Mouse (Mus musculus) kidney, postnatal 25 days (tissue): ENCODE measurements around the gene Cinp.

Experiments used
- DNase-seq, 2 experiments: peaks; one replicate each; pipeline ENCODE4 v3.0.0; 2021; ENCODE audit warnings: mixed read lengths in 2 of 2

Gene Cinp

DNA sequence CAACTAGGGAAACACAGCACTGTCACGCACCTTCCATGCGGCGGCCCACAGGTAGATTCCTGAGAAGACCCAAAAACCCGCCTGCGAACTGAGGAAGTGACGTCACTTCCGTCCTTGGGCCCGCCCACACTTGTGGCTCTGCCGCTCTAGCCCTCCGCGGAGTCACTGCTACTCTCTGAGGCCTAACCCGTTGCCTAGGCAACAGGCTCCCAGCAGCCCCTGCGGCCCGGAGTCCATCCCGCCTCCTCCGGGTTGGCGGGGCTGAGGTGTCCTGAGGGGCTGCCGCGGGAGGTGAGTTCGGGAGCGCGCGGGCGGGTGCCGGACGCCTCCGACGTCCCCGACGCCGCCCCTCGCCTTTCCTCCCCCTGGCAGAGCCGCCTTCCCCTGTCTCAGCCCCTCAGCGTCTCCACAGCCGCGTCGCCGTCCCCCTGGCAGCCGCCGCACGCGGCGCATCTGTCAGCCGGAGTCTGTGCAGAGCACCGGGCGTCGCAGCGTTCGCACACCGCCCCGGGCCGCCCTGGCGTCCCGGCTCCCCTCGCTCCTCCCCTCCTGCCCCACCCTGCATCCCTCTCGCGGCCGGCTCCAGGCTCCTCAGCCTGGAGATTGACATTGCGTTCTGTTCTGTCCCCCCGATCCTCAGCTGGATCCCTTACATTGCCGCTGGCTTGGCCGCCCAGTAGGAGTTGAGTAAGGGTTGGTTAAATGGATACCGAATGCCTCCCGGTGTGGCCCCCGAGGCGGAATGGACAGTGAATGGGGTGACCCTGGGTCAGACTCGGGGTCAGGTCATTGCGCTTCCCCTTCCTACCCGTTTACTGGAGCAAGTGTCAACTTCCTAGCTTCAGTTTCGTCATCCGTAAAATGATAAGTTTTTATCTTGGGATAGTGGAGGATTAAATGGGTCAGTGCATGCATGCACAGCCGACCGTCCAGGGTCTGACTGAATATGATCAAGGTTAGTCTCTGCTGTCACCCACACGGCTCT, at the start of gene Cinp, which contains the start of gene Tecpr2:
TSS of gene Cinp (minus strand) at position 110 of the 985 bp plus-strand sequence.
TSS of gene Tecpr2 (plus strand) at position 229 of the 985 bp plus-strand sequence.
- DNase-seq = peak; percentile 98 to 99

DNA sequence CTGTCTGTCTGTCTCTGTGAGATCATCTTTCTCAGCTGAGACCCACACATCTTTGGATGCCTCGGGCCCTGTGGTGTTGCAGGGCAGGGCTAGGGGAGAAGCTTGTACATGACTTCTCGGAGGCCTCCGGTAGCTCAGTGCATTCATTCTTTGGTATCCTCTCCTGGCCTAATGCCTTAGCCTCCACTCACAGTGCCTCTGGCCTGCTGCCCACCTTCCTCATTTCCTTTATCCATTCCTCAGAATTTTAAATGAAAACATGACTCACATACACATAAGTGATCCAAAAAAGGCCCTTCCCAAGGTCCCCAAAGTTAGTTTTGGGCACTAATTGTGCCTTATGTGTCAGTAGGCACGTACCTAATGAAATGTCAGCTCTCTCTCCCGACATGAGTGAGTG, 48.6 kb upstream of the Cinp start:
- DNase-seq = no peak

- peak; percentile 88 to 90 for DNase-seq
Observed at GRCm38 (mm10) chr12:110935983-110936620, 47.2 kb upstream of the Cinp start.

DNA sequence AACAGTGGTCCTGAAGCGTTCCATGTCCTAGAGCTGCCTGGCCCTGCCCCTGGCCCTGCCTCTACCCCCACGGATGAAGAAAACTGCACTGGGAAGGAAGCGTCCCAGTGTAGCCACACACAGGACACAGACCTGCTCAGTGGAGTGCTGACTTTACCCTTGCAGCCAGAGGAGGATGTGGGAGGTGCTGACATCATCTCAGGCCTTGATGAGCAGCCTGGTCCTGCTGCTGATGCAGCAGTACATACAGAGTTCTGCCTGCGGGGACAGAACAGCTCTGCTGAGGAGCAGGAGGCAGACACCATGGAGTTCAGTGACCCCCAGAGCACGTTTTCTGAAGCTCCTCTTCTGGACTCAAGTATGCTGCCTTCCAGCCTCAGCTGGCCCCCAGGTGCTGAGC, 43.9 kb upstream of the Cinp start:
- peak in 1 of 2 experiments; percentile 34 for DNase-seq

DNA sequence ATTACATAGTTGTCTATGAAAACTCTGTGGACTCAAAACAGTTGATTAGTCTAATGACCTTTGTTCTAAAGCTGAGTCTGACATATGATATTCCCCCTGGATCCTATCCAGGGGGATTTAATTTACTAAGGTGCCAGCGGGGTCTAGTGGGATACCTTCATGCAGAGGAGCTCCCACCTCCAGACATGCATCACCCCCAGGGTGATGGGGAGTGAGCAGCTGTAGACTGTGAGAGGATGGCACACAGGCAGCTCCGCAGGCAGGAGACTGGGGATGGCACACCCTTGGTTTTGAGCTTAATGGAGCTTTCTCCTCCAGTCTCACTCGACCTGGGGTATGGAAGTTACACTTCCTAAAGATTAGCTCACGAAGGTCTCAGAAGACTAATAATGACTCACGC, 32.6 kb upstream of the Cinp start:
- no peak for DNase-seq

DNA sequence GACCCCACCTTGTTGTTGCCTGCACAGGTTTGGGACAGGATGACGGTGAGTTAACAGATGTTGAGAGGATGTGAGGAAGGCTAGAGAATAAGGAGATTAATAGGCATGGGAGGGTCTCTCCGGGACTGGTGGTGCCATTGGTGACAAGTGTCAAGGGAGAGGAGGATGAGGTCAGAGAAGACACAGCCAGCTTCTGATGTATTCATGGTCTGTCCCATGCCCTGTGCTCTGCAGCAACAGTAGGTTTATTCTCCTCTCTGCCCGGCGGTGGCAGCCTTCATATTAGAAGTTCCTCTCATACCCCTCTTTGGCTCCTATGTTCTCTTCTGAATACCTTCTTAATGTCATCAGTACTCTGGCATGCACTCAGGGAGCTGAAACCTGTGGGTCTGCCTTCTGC, 31.3 kb upstream of the Cinp start:
- DNase-seq = no peak

DNA sequence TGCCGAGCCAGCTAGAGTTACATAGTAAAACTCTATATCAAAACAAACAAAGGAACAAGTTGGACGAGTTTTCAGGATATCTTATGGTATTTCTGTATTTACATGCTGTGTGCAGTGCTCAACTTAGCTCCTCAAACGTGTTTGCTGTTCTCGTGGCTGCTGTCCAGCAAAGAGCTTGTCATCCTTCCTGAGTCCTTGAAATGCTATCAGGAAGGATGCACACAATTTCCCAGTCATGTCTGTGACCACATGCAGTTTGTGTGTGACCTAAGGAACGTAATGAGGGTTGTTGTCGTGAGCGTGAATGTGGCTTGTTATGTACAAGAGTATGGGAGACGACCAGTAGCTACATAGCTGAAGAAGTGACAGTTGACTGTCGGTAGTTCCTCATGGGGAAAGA, 26.8 kb upstream of the Cinp start:
- DNase-seq = no peak

- DNase-seq = no peak
Observed at GRCm38 (mm10) chr12:110909962-110910361, 21.0 kb upstream of the Cinp start.

GRCm38 (mm10) chr12:110907845-110908244, 18.9 kb upstream of the Cinp start:
- no peak for DNase-seq

DNA sequence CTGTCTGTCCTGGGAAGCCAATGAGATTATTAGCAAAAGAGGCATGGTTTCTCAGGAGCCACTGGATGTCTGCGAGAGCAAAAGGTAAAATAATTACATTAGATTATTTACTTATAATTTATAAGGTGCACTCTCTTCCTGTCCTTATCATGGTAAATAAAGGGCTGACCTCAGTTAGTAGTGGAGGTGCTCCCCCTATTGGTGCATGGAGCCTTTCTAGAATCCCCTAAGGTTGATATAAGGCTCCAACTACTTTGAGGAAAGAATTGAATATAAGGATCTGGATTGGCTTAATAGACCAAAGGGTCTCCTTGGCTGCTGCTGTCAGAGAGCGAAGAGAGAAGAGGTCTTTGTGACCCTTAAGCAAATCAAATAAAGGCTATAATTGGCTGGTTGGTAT, 14.6 kb upstream of the Cinp start:
- peak in 1 of 2 experiments; percentile 66 for DNase-seq

GRCm38 (mm10) chr12:110902106-110902505, 13.2 kb upstream of the Cinp start:
- no peak for DNase-seq

DNA sequence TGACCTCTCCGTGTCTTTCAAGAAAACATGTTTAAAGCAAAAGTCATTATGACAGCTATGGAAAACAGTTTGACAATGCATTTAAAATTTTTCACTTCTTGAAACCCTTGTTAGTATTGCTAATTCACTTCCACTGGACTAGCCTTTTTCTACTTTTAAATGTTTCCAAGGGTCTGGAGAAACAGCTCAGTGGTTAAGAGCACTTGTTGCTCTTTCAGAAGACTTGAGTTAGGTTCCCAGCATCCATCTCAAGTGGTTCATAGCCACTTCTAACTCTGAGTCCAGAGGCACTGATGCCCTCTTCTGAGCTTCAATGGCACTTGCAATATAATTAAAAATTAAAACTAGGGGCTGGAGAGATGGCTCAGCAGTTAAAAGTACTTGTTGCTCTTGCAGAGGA, 2.9 kb upstream of the Cinp start:
- no peak for DNase-seq

GRCm38 (mm10) chr12:110888606-110889005, 339 bp downstream of the Cinp start:
- DNase-seq = peak in 1 of 2 experiments; percentile 40

GRCm38 (mm10) chr12:110888106-110888505, 839 bp downstream of the Cinp start:
- DNase-seq = no peak

DNA sequence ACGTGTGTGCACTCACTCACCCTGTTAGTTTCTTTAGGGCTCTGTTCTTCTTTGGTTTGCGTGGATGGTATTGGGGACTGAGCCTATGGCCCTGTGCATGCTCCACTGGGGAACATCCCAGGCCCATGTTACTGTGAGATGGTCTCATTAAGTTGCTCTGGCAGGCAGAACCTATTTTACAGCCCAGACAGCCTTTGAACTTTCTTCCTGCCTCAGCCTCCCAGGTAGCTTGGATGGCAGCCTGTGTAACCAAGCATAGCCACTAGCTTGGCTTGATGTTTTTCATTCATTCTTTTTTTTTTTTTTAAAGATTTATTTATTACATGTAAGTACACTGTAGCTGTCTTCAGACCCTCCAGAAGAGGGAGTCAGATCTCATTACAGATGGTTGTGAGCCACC, 3.7 kb downstream of the Cinp start:
- peak; percentile 39 to 66 for DNase-seq

GRCm38 (mm10) chr12:110882291-110882690, 6.7 kb downstream of the Cinp start:
- peak in 1 of 2 experiments; percentile 19 for DNase-seq

DNA sequence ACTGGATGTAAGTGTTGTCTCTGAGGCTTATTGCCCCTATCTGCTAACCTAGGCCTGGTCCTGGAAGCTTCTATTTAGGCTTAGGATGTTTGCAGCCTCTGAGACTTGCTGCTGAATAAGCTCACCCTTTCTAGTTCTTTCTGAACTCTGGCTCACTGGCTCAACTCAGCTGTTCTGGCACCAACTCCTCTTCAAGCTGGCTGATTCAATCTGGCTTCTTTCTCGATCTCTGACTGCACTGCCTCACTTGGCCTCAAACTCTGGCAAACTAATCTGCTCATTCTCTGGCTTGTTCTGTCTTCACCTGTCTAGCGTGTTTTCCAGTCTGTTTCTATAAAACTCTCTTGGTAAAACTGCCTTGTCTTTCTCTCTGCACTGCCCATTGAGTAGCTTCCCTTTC, 13.6 kb downstream of the Cinp start:
- no peak for DNase-seq

DNA sequence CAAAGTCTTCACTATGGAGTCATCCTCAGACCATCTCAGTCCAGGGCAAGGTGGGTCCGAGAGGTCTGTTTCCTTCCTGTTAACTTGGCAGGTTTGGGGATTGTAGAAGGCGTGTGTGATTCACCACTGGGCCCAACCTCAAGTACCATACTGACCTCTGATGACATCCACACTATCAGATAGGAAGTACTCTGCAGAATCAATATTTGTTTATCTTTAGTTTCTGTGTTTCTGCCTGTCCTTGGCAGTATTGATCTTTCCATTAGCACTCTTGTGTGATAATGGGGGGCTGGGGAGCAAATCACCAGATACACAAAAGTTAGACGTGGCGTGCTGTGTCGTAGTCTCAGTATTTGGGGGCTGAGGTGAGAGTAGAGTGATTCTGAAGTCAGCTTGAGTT, 17.7 kb downstream of the Cinp start:
- no peak for DNase-seq

DNA sequence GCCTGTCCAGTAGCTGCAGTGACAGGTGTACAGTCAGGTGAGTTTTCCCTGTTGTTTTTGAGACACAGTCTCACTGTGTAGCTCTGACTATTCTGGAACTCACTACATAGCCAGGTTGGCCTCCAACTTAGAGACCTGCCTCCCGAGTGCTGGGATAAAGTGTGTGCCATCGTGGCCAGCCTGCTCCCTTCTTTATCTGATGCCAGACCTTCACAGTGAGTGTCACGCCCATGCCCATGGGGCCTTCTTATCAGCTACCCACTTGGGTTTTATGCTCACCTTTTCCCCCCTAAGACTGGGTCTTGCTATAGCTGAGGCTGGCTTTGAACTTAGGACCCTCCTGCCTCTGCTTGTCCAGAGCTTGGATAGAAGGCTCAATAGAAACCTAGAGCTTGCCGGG, 18.8 kb downstream of the Cinp start:
- DNase-seq = no peak

- no peak for DNase-seq
Observed at GRCm38 (mm10) chr12:110865989-110866388, 23.0 kb downstream of the Cinp start.

- no peak for DNase-seq
Observed at GRCm38 (mm10) chr12:110865571-110865970, 23.4 kb downstream of the Cinp start.

DNA sequence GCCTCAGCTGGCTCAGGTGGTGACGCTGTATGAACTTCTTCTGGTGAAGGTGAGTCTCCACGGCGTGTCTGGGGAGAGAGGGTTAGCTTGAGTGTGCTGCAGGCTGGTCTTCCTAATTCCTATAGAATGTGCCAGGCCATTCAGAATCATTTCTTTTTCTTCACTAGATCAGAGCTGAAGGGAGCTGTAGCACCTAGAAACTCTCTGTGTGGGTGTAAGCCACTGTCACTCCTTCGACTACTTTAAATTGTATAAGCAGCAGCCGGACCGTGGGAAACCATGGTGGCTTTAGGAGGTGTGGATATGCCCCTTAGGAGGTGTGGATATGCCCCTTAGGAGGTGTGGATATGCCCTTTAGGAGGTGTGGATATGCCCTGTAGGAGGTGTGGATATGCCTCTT, 24.9 kb downstream of the Cinp start:
- DNase-seq = no peak

DNA sequence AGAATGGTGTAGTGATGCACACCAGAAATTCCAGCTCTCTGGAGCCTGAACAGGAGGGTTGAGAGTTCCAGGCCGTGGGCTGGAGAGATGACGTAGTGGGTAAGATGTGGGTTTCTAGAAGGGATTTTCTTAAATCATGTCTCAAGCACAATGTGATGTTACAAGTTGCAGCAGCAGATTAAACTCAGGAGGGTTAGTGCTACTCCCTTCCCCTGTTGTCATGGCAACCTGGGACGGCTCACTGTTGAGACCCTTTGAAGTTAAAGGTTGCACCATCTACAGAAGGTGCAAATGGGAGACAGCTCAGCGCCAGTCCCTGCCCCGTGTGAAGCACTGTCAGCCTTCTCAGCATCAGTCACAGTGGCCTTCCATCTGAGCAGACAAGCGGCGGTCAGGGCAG, 27.7 kb downstream of the Cinp start:
- no peak for DNase-seq

DNA sequence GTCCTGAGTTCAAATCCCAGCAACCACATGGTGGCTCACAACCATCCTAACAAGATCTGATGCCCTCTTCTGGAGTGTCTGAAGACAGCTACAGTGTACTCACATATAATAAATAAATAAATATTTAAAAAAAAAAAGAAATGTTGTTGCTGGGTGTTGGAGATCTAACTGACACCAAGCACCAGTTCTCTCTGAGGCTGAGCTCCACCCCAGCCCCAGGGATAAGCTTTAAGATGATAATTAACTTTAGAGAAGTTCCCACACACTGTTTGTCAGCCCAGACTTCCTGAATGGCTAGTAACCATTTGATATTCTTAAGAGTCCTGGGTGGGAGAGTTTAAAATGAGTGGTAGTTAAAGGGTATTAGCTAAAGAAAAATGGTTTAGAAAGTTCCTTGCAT, 28.7 kb downstream of the Cinp start:
- no peak for DNase-seq
